Mouse (Mus musculus) kidney, embryonic 14.5 days (tissue): ENCODE measurements around the gene Slc3a2. TPM values are rescaled to one million over a fixed set of nuclear protein-coding genes. Genes with fewer than 3 reads are reported as not detected.
"Not testable (repeated sequence)": the region's sequence is repeated elsewhere in the genome, so short reads cannot be mapped to it uniquely, and the experiment has no call there.

Experiments used
- ATAC-seq: fragments of 200-750 bp; cut with Nextera tagmentation; 2 replicates; pipeline ENCODE4 v1.8.0; 2017; ENCODE audit warnings: moderate number of reproducible peaks, mild to moderate bottlenecking, moderate TSS enrichment, moderate library complexity; ENCODE audit not compliant: low FRiP score, low TSS enrichment
- H3K27ac ChIP-seq: fragments of 300-500 bp; sonication (generic); 2 replicates; pipeline ENCODE4 v1.5.1; 2014; ENCODE audit warnings: low read depth, mild to moderate bottlenecking, low read length, moderate library complexity, mixed read lengths
- H3K27me3 ChIP-seq: fragments of 300-500 bp; sonication (generic); 2 replicates; pipeline ENCODE4 v1.6.1; 2014; ENCODE audit warnings: mild to moderate bottlenecking, low read length; ENCODE audit not compliant: control insufficient read depth, insufficient read depth
- H3K36me3 ChIP-seq: fragments of 300-500 bp; sonication (generic); 2 replicates; pipeline ENCODE4 v1.6.1; 2014; ENCODE audit warnings: low read length, mixed read lengths; ENCODE audit not compliant: control insufficient read depth, insufficient read depth
- H3K4me1 ChIP-seq: fragments of 300-500 bp; sonication (generic); 2 replicates; pipeline ENCODE4 v1.6.1; 2014; ENCODE audit warnings: low read length, mixed read lengths; ENCODE audit not compliant: control insufficient read depth, insufficient read depth
- H3K4me2 ChIP-seq: fragments of 300-500 bp; sonication (generic); replicated peaks from 2 replicates; pipeline ENCODE4 v1.6.1; 2014; ENCODE audit warnings: low read depth, mild to moderate bottlenecking, low read length
- H3K4me3 ChIP-seq: fragments of 300-500 bp; sonication (generic); 2 replicates; pipeline ENCODE4 v1.5.1; 2014; ENCODE audit warnings: mild to moderate bottlenecking, low read length
- H3K9ac ChIP-seq: fragments of 300-500 bp; sonication (generic); 2 replicates; pipeline ENCODE4 v1.6.1; 2014; ENCODE audit warnings: low read depth, mild to moderate bottlenecking, low read length, moderate library complexity
- H3K9me3 ChIP-seq: fragments of 300-500 bp; sonication (generic); 2 replicates; pipeline ENCODE4 v1.6.1; 2016; ENCODE audit warnings: low read length; ENCODE audit not compliant: control insufficient read depth
- WGBS: fragments of 180-500 bp; shearing (Covaris S2); extraction: QIAGEN DNeasy Blood & Tissue Kit; methylation state at CpG from one replicate; pipeline ENCODE4 v1.1.7; 2014; 5-methylcytosine and 5-hydroxymethylcytosine counted together
- polyA plus RNA-seq: library from polyadenylated mRNA; unstranded; fragments of >200 nt; fragmentation: Nextera tagmentation; extraction: Ambion mirVana; gene quantifications from 2 replicates; pipeline ENCODE4 v1.2.1, GENCODE M21; 2014

Slc3a2 gene
- polyA plus RNA-seq, 1 experiment from 2014 or later = 123 TPM

DNA sequence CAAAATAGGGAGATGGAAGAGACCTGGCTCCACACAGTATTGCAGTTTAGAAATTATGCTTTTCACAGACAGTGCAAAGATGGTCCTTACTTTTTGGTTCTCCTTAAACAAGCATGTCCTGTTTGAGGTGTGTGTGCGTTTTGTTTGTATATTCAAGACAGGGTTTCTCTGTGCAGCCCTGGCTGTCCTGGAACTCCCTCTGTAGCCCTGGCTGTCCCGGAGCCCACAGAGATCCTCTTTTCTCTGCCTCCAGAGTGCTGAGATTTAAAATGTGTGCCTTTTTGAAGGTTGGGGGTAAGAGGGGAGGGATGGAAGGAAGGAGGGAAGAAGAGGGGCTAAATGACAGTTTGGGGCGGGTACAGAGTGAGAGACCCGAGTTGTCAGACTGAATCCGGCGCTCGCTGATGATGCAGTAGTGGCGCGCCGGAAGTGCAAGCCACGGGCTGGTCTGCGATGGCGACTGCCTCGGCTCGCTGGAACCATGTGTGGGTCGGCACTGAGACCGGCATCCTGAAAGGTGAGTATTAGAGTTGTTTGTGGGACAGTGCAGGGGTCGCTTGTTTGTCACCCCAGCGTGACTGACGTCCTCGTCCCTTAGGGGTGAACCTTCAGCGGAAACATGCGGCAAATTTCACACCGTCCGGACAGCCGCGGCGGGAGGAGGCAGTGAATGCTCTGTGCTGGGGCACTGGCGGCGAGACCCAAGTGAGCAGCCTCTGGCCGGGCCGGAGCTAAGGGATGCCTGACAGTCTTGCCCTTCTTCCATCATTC is 12.4 kb upstream of the Slc3a2 start, which contains the start of gene Wdr74:
Gene Wdr74, plus strand, starts transcription at position 439 of the 771 bp plus-strand sequence.
- Histone ChIP-seq H3K9ac (peak within 1 kb of the TSS; percentile 84), H3K27ac (peak within 1 kb of the TSS; percentile 61), H3K36me3 (peaks cover 33% of the 10 kb centered on the region), H3K27me3 (no peaks in the 10 kb centered on the region), H3K9me3 (no peaks in the 10 kb centered on the region), H3K4me3 (peak within 1 kb of the TSS; percentile 80), H3K4me1 (peaks cover 7% of the 10 kb centered on the region; the same call in 1 of the 2 replicates), H3K4me2 (peak within 1 kb of the TSS; percentile 77)
- ATAC-seq = peak; percentile 94
- under 1% methylated on average over 32 of the region's 32 CpGs for WGBS

DNA sequence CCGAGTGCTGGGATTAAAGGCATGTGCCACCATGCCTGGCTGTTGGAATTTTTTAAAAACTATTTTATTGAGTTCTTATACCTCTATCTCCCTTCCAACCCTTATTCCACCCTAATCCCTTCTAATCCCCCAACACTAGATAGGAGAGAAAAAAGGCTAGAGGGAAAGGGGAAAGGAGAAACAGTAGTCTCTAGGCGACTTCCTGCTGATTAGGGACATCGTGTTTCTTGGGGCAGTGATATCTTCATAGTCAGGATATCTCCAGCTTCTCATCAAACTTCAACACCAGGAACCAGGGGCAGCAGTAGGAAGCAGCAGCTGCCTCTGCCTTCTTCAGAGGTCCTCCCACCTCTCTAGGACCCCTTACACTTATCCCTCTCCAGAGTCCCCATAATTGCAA is 11.2 kb upstream of the Slc3a2 start:
- peaks cover 21% of the 10 kb centered on the region for H3K36me3 ChIP-seq
- WGBS = 70% methylated on average over 3 of the region's 3 CpGs
- H3K4me1 ChIP-seq = peaks cover 4% of the 10 kb centered on the region; the same call in 1 of the 2 replicates

DNA sequence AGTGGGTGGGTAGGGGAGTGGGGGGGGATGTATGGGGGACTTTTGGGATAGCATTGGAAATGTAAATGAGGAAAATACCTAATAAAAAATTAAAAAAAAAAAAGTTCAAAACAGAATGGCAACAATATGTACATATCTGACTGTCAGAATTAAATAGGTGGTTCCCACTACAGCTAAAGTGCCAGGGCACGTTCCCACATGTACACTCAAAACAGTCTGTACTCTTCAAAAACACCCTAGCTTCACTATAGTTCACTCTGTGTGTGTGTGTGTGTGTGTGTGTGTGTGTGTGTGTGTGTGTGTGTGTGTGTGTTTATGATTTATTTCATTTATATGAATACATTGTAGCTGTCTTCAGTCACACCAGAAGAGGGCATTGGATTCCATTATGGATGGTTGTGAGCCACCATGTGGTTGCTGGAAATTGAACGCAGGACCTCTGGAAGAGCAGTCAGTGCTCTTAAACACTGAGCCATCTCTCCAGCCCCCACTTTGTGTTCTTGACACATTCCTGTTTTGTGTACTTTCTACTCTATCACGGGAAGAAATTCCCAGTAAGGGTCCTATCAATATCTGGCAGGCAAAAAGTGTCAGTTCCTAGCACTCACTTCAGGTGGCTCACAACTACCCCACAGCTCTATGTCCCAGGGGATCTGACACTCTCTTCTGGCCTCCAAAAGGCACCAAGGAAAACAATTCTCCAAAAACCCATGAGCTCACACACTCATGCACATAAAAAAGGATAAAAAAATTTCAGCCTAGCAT is 5.3 kb upstream of the Slc3a2 start:
- H3K9me3 ChIP-seq, H3K4me2 ChIP-seq, H3K4me3 ChIP-seq, ATAC-seq, H3K4me1 ChIP-seq, H3K27me3 ChIP-seq, H3K27ac ChIP-seq, H3K9ac ChIP-seq: not testable (repeated sequence)
- peaks cover 32% of the 10 kb centered on the region for H3K36me3 ChIP-seq
- WGBS = 47% methylated on average over 3 of the region's 3 CpGs

More for the DNA sequence above, 11.2 kb upstream of the Slc3a2 start:
- Histone ChIP-seq H3K4me3 (no peak overlapping the region), H3K27ac (no peak overlapping the region), H3K4me2 (no peak overlapping the region), H3K9me3 (no peaks in the 10 kb centered on the region), H3K9ac (no peak overlapping the region), H3K27me3 (no peaks in the 10 kb centered on the region)
- no peak for ATAC-seq

DNA sequence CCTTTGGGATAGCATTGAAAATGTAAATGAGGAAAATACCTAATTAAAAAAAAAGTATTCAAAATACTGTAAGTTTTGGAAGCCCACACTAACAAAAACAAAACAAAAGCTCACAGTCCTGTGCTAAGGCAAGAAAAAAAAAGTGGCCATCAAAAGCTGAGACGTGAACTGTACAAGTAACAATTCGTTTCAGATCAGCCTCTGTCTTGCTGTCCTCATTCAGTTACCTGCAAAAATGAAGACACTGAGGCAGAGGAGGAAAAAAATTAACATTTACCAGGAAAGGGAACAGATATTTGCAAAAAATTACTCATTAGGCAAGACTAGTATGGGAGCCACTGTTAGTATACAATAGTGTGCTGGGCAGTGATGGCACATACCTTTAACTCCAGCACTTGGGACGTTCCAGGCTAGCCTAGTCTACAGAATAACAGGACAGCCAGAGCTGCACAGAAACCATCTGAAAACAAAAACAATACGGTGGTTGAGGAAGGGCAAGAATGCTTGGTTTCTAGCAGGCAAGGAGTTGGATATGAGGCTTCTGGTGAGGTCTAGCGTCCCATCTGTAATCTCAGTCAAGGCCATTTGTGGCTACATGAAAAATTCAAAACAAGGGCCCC is 4.4 kb upstream of the Slc3a2 start:
- H3K27me3 ChIP-seq = no peaks in the 10 kb centered on the region
- ATAC-seq = no peak
- peaks cover 32% of the 10 kb centered on the region for H3K36me3 ChIP-seq
- no peak overlapping the region for H3K9ac ChIP-seq
- no peak overlapping the region for H3K4me2 ChIP-seq
- no peaks in the 10 kb centered on the region for H3K9me3 ChIP-seq
- 22% methylated on average over 5 of the region's 5 CpGs for WGBS
- H3K27ac ChIP-seq = no peak overlapping the region
- no peak overlapping the region for H3K4me3 ChIP-seq
- no peaks in the 10 kb centered on the region for H3K4me1 ChIP-seq

- H3K4me1 ChIP-seq = 0 out of 2 replicates have a peak, but pooled peaks cover 6% of the 10 kb centered on the region
- no peak for ATAC-seq
- H3K4me3 ChIP-seq = no peak overlapping the region; the same call in 1 of the 2 replicates
- H3K4me2 ChIP-seq = peak overlapping the region; percentile 70; the same call in 1 of the 2 replicates
- H3K27me3 ChIP-seq = no peaks in the 10 kb centered on the region
- no peaks in the 10 kb centered on the region for H3K9me3 ChIP-seq
- H3K36me3 ChIP-seq = peaks cover 32% of the 10 kb centered on the region
- H3K9ac ChIP-seq = no peak overlapping the region
- H3K27ac ChIP-seq = 0 out of 2 replicates have a peak overlapping the region, but pooled peaks have one; percentile 1
- 24% methylated on average over 3 of the region's 3 CpGs for WGBS
Measured at GRCm38 (mm10) chr19:8726609-8727390, 3.6 kb upstream of the Slc3a2 start.

GRCm38 (mm10) chr19:8725081-8725613 is 2.0 kb upstream of the Slc3a2 start:
- no peaks in the 10 kb centered on the region for H3K27me3 ChIP-seq
- H3K4me1 ChIP-seq = 0 out of 2 replicates have a peak, but pooled peaks cover 6% of the 10 kb centered on the region
- no peaks in the 10 kb centered on the region for H3K9me3 ChIP-seq
- H3K36me3 ChIP-seq = peaks cover 32% of the 10 kb centered on the region
- H3K4me3 ChIP-seq = peak overlapping the region; percentile 82
- no peak for ATAC-seq
- peak overlapping the region; percentile 7; the same call in 1 of the 2 replicates for H3K27ac ChIP-seq
- peak overlapping the region; percentile 70 for H3K4me2 ChIP-seq
- 43% methylated on average over 4 of the region's 4 CpGs for WGBS
- H3K9ac ChIP-seq = peak overlapping the region; percentile 97; the same call in 1 of the 2 replicates

DNA sequence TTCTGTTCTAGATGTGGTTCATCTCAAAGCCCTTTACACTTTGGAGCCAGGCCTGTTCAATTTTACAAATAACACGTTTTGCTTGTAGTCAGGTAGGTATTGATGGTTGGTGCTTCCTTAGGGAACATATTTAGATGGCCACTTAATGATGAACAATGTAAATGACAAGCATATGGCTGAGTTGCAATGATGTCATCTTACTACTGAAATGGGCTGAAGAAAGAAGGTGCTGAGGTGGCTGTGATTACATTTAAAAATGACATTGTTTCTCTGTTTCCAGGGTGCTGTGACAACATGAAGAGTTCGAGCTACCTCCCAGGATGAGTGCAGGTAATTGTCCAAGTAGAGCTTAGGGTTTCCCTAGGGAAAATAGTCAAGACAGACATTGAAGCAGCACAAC is 1.2 kb upstream of the Slc3a2 start:
- Histone ChIP-seq H3K9ac (peak overlapping the region; percentile 97), H3K9me3 (no peaks in the 10 kb centered on the region), H3K36me3 (peaks cover 32% of the 10 kb centered on the region), H3K27me3 (no peaks in the 10 kb centered on the region), H3K4me2 (peak overlapping the region; percentile 70), H3K27ac (peak overlapping the region; percentile 90), H3K4me1 (0 out of 2 replicates have a peak, but pooled peaks cover 6% of the 10 kb centered on the region), H3K4me3 (peak overlapping the region; percentile 82)
- ATAC-seq = no peak
- 3% methylated on average over 2 of the region's 2 CpGs for WGBS
